Mouse (Mus musculus): ENCODE results near the gene Trio.

Gene Trio

DNA sequence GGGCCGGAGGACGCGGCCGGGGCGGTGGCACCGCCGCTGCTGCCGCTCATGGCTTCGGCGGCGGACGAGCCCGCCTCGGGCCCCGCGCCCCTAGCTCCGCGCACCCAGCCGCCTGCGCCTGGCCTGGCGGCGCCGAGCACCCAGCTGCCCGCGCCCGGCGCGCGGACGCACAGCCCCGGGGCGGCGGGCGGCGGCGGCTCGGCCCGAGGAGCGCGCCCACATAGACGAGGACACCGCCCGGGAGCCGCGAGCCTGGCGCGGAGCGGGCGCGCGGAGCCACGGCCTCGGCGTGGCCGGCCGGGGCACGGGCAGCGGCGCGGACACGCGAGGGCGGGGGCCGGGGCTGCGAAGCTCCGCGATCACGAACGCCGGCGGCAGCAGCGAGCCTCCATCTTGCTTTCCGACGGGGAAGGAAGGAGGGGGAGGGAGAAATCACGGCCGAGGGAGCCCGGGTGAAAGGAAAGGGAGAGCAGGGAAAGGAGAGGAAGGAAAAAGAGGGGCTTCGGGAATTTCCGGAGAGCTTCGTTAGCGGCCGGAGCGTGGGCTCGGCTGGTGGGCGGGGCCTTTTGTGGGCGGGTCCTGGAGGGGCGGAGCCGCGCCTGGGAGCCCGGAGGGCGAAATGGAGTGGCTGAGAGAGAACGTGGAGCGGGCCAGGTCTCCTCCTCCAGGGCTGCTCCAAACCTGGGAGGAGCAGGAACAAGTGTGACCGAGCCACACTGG lies at the start of gene Trio:
TSS of gene Trio (minus strand) at position 402 of the 720 bp plus-strand sequence.
- peak; percentile 93 for DNase-seq (ENCODE audit: low spot score)

DNA sequence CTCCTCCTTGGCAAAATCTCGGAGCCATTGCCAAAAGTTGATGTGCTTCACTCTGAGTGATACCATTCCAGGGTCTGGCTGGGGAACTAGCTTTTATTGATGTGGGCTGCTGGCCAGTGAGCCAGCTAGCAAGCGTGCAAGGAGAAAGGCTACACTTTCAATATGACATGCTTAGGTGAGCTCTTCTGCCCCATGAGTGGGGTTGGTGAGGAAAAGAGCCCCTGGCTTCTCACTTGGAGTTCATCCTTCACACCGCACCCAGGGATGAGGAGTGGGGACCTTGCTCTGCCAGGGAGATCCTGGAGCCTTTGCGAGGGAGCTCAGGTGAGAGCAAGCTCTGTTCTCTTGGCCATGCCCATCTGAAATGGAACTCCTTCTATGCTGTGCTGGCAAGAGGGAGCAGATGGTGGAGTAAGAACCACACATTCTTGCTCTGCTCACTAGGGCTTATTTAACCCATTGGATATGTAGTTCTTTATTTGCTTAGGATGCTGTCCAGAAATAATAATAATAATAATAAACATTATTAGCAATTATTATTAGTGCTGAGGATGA lies 48.8 kb upstream of the Trio start:
- no peak for DNase-seq (ENCODE audit: low spot score)

DNA sequence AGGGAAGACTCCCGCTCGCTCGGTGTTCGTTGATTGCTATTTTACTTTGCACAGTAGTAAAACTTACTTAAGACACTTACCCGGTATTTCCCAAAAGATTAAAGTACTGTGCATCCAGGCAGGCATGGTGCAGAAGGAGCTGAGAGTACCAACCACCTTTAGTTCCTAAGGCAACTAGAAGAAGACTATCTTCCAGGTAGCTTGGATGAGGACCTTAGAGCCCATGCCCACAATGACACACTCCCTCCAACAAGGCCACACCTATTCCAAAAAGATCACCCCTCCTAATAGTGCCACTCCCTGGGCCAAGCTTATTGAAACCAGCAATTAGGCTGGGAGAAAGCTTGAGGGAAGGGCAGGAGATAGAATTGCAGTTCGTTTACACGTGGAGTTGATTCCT lies 46.0 kb upstream of the Trio start:
- no peak for DNase-seq (ENCODE audit: low spot score)

DNA sequence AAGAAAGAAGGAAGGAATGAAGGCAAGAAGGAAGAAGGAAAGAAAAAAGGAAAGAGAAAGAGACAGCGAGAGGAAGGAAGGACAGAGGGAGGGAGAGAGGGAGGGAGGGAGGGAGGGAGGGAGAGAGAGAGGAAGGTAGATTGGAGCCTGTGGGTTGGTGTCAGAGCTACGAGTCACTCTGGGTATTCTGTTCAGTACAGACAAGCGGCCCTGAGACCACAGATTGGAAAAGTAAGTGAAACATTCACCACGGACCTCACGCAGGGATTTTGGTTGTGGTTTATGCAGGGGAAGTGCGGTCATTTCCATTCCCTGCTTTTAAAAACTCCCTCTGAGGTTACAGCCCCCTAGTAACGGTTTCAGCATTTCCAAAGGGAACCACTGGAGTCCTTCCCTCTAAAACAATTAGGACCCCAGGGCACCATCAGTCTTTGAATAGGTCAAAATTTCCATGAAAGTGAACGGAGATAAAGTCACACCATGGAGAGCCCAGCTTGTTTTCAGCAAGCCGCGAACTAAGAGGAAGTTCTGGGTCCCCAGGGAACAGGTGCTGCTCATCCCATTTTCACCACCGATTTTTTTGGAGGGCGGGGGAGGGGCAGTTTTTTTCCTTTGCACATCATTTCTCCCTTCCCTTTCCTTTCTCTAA lies 45.2 kb upstream of the Trio start:
- no peak for DNase-seq (ENCODE audit: low spot score)

DNA sequence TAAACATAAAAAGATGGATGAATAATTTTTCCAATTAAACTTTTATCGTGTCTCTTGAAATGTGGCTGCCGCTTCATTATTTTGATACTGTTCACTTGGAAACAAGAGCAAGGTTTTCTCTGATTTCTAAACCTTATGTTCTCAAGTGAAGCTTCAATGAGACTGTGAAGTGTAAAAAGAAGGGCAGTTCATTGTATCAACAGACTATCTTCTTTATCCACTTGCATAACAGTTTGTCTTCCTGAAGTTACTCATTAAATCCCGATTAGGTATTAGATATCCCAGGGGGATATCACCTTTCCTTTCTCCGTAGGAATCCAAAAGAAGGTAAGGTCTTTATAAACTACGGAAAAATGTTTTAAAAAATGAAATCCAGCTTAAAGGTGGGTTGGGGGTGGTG lies 44.6 kb upstream of the Trio start:
- no peak for DNase-seq (ENCODE audit: low spot score)

DNA sequence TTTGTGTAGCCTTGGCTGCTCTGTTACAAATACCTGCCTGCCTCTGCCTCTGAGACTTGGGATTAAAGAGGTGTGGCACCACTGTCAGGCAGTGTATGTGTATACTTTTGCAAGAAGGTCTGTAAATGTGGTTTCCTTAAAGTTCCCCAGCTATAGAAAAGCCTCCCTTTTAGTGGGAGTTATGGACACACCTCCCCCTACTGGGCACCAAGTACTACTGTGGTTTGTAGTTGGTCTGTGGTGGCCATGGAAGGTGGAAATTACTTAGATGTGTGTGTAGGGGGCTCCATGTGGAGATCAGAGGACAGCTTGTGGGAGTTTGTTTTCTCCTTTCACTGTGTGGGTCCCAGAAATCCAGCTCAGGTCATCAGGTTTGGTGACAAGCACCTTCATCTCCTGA lies 41.7 kb upstream of the Trio start:
- no peak for DNase-seq (ENCODE audit: low spot score)

DNA sequence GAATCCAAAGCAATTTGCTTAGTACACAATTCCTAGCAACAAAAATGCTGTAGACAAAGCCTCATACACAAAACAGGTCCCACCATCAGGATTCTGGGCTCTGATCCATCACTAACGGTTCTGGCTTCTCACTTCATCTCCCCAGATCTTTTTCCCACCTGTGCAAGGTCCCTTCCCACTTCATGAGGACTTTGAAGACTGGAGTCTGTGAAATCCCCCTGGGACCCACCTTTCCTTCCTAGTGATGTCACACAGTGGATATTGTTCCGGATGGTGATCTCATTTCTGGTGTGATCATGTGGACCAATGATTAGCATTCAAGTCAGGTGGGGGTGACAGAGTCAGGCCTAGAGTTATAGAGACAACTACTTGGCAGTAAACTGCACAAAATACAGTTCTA lies 40.8 kb upstream of the Trio start:
- DNase-seq (ENCODE audit: low spot score): no peak

DNA sequence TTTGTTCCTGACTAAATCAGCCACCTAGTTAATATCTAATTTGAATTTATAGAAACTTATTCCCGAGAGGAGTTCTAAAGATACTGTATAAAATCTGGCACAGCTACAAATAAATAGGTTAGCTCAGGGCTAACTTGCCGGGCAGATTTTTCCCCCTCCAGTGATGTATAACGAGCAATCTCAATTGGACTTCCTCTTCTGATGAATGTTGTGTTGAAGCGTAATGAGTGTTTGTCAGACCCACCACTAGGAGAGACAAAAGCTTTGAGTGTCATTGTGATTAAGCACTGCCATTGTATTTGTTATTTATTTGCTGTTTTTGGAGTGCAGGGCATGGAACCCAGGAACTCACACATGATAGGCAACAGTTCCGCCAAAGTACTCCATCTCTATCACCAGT lies 39.9 kb upstream of the Trio start:
- DNase-seq (ENCODE audit: low spot score): no peak

DNA sequence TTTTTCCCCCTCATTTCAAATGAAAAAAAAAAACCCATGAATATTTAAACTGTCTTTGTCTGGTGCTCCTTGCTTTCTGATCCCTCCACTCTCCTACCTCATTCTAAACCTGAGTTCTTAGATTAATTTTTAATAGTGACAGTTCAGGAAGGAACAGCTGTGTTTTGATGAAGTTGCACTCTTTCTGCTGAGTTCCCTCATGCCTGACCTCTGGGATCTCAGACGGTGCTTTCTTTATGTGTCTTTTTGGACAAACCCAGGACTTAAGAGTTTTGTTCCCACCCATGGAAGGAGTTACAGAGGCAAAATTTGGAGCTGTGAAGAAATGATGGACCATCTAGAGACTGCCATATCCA lies 39.1 kb upstream of the Trio start:
- no peak for DNase-seq (ENCODE audit: low spot score)

DNA sequence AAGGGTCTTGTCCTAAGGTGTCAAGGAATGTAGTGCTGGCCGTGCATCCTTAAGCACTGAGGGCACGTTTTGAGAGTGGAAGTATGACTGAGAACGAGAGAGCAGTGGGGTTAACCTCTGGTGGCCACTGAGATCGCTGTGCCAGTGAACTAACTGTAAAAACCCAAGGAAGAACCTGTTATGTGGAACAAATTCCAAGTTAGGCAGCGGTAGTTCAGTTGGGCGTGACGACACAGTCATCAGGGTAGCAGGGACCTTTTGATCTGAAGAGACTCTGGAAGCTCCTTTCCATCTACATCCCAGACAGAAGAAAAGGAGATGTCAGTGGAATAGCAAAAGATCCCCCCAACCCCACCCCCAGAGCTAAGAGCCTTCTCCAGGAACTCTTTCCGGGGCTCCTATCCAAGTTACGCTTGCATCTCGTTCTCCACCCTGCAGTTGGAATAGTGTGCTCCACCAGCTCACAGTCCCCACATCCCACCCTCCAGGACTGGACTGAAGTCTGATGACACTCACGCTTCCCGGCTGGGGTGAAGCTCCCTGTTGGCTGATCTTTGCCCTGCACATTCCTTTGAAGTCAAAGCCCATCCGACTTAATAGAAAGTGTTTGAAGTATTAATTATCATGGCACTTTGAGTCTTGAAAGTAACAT lies 38.6 kb upstream of the Trio start:
- no peak for DNase-seq (ENCODE audit: low spot score)

DNA sequence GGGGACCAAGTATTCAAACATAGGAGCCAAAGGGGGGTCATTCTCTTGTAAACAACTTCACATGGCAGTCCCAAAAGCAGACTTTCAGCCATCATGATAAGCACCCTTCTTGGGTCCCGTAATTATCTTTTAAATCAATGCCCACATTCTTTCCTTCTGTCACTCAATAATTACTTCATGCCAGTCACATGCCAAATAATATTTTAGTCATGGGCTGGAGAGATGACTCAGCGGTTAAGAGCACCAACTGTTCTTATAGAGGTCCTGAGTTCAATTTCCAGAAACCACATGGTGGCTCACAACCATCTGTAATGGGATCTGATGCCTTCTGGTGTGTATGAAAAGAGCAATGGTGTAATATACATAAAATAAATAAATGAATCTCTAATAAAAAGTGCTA lies 37.8 kb upstream of the Trio start:
- DNase-seq (ENCODE audit: low spot score): no peak

DNA sequence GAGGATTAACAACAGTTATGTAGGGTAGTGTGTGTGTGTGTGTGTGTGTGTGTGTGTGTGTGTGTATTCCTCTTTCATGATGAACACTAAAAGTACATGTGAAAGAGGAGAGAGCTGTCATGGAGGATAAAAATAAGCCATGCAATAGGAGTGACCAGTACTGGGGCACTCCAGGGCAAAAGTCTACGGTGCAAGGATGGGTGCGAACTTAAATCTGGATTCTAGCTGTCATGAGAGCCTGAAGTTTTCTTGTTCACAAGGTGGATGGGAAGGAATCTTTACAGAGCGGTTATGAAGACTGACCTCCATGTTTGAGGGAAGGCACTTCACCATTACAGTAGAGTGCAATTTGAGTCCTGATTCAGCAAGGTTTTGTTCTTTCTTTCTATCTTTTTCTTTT lies 36.4 kb upstream of the Trio start:
- no peak for DNase-seq (ENCODE audit: low spot score)

DNA sequence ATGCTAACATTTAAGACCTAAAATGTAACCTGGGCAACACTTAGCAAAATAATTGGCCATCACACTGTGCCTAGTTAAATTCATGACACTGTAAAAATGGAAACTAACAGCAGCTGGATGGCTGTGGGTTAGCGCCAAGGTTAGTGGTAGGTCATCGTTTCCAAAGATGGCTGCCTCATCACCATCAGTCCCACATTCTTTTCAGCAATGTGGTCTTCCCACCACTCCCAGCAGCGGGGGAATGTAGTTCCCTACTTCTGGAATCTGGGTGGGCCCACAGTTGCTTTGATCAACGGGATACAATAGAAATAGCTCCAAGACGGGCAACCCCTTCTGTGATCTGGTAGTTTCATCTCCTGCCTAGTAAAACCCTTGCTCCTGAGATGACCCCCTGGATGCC lies 35.3 kb upstream of the Trio start:
- no peak for DNase-seq (ENCODE audit: low spot score)

DNA sequence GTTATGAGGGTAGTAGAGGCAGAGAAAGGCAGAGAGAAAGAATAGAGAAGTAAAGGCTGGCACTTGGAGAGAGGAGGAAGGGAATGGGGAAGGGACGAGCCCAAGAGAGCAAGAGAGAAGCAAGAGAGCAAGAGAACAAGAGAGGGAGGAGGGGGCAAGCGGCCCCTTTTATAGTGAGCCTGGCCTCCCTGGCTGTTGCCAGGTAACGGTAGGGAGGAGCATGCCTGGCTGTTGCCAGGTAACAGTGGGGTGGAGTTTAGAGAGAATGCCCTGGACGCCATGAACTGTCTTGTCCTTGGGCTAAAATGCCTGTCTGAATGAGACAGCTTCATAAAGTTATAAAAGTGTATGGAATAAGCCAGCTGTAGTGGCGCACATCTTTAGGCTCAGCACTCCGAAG lies 34.8 kb upstream of the Trio start:
- DNase-seq (ENCODE audit: low spot score): no peak

DNA sequence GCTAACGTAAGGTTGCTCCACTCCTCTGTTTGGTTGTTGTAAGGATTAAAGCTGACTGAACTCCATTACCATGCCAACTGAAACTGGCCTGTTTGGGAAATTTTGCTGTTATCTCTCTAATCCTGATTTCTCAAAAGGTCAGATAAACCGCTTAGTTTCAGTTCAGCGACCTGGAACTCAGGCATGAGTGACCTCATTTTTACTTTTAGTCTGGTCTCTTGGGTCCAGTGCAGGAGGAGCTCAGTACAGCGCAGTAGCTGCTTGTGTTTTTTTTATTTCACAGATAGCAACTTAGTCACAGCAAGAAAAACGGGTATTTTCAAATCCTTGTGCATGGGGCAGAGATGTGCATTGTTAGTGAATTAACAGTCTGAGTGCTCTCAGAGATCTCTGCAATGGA lies 31.9 kb upstream of the Trio start:
- no peak for DNase-seq (ENCODE audit: low spot score)

DNA sequence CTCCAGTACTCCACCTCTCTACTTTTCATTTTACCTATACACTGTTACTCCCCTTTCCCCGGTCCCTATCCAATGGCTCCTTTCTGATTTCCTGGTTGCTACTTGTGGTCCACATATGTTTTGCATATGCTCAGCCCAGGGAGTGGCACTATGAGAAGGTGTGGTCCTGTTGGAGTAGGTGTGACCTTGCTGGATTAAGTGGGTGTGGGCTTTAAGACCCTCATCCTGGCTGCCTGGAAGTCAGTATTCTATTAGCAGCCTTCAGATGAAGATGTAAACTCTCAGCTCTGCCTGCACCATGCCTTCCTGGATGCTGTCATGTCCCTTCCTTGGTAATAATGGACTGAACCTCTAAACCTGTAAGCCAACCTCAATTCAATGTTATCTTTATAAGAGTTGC lies 29.1 kb upstream of the Trio start:
- DNase-seq (ENCODE audit: low spot score): no peak

DNA sequence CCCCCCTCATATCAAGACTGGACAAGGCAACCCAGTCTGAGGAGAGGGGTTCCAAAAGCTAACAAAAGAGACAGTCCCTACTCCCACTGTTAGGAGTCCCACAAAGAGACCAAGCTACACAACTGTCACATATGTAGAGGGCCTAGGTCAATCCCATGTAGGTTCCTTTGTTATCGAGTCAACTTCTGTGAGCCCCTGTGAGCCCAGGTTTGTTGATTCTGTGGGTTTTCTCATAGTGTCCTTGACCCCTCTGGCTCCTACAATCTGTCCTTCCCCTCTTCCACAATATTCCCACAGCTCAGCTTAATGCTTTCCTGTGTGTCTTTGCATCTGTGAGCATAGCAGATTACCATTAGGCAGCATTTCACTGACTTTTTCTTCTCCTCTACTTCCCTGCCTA lies 28.5 kb upstream of the Trio start:
- DNase-seq (ENCODE audit: low spot score): no peak

DNA sequence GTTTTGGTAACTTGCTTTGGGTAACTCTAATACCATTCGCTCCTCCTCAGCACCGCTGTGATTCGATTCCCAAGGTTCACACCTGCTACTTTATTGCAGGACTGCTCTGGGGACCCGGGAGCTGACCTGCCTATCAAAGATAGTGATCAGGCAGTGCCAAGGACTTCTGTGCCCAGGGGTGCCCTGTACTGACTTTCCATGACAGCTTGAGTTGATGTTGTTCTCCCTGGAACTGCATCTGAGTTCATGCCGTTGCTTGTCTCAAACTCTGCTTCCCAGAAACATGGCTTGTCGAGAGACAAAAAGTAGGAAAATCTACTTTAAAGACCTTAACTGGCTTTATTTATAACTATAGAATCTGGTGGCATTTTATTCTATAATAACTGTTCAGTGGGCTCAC lies 27.6 kb upstream of the Trio start:
- DNase-seq (ENCODE audit: low spot score): no peak

DNA sequence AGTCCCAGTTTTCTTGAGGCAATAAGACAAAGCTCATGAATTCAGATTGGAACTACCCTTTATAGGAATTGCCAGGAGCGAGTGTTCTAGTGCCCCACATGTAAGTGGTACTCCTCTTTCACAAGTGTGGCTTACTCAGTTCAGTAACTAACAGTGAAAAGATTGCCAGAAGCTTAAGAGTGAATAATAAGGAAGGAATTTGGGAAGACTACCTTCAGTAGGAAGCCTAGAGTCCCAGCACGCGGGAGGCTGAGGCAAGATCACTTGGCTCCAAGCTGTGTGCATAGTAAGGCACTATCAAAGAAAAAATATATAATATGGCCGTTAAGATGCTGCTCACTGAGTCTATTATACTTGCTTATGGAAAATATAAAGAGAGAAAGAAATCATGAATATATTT lies 26.2 kb upstream of the Trio start:
- no peak for DNase-seq (ENCODE audit: low spot score)

DNA sequence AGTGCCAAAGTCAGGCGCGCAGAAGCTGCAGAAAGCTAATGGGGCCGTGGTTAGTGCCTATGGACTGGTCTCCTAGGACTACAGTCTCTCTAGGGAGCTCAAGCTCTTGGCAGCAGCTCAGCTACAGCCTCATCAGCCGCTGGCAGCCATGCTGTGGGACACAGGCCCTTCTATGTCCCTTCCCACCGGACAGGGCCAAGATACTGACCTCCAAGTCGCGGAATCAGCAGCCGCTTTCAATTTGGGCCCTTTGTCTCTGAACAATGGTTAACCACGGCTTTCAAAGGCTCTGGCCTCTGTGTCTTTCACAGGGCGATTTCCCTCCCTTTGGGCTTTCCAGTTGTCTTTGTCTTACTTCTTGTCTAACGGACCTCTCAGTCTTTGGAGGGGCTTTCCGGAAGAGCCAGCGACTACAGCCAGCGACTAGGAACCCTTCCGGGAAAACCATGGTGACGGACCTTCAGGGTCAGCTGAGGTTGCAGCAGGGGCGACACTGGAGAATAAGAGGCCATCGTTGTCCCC lies 25.5 kb upstream of the Trio start:
- no peak for DNase-seq (ENCODE audit: low spot score)

DNA sequence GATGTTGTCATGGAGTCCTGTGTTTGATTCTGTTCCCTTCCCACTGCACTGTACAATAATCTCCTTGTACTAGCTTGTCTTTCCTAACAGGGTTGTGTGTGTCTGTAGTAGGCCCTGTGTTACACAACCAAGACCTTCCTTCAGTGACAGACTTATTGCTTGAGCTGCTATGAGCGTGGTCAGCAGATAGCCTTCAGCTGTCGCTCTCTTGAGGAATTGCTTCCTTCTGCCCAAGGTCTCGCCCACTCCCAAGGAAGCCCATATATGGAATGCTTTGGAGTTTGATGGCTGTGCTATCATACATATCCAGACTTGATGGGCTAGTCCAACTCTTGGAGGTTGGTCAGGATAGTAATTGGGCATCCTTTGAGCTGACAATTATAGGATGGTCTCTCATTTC lies 22.1 kb upstream of the Trio start:
- DNase-seq (ENCODE audit: low spot score): no peak

DNA sequence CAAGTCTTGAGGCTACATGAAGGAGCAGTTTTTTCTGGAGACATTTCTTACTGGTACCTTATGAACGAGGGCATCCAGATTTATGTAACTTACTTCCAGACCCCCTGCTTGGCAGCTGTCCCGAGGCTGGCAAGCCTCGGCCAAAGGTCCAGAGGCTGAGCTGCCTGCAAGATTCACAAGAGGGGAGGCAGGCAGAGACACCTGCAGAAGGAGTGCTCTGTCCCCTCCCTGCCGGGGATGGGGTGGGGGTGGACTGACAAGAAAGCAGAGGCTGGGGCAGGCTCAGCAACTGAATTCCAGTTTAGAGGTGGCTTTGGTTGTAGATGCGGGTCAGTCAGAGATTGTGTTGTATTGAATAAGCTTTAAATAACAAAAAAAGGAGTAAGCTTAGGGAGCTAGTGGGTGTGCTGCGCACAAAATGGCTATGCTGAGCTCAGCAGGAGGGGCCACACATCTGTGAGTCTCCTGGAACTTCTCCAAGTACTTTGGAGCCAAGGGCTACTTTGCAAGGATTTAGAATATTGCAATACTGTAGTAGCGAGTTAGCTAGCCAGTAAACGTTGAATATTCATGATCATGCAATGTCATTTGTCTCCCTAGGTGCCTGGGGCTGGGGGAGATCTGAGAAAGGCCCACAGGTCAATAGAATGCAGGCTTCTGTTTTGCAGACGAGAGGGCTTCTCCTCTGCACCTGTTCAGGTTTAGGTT lies 15.7 kb upstream of the Trio start:
- no peak for DNase-seq (ENCODE audit: low spot score)

DNA sequence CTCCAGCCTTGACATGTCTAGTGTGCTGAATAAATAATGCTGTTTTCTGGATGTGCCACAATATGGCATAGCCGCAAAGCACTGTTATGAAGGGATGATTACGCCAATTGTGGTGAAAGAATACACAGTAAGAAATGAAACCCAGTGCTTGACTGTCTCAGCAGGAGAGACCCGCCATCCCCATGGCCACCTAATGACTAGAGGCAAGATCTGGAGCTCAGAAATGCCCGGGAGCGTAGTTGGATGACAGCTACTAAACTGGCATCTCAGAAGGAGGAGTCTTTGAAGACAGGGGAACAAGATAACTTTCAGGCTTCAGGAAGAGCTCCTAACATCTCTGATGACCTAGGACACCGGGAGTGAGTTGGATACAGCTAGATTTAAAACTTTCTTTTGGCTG lies 12.0 kb upstream of the Trio start:
- DNase-seq (ENCODE audit: low spot score): no peak
